Mouse (Mus musculus) heart, adult 11 months (tissue): ENCODE results near the gene Tango6.

Experiments
- DNase-seq: peaks from one replicate; pipeline ENCODE4 v3.0.0; 2022

Gene Tango6

DNA sequence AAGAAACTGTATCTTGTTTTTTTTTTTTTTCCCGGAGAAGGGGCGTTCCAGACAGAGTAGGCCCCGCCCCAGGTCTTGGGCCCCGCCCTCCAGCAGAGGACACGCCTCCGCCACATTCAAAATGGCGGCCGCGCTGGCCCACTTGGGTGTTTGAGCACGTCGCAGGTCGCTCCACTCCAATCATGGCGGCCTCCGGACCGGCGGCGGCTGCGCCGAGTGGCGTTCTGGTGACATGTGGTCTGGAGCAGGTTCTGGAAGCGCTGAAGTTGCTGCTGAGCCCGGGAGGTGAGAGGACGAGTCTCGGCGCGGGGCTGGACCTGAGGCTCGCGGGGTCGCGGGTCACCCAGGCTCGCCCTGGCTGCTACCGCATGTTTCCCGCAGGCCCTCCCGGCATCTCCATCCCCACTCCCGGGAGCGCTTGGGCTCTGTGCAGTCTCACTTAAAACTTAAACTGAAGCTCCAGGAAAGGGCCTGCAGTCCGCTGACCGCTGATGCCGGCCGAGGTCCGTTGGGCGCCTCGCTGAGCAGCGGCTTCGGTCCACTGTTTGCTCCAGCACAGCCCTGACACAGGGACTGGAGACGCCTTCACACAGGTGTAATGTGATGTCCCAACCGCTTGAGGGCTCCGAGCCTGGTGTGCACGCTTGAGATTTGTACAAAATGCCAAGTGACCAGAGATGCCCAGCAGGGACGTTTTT, at the start of gene Tango6:
Gene Tango6, plus strand, starts transcription at position 98 of the 698 bp plus-strand sequence.
- DNase-seq, result peak; percentile 98

DNA sequence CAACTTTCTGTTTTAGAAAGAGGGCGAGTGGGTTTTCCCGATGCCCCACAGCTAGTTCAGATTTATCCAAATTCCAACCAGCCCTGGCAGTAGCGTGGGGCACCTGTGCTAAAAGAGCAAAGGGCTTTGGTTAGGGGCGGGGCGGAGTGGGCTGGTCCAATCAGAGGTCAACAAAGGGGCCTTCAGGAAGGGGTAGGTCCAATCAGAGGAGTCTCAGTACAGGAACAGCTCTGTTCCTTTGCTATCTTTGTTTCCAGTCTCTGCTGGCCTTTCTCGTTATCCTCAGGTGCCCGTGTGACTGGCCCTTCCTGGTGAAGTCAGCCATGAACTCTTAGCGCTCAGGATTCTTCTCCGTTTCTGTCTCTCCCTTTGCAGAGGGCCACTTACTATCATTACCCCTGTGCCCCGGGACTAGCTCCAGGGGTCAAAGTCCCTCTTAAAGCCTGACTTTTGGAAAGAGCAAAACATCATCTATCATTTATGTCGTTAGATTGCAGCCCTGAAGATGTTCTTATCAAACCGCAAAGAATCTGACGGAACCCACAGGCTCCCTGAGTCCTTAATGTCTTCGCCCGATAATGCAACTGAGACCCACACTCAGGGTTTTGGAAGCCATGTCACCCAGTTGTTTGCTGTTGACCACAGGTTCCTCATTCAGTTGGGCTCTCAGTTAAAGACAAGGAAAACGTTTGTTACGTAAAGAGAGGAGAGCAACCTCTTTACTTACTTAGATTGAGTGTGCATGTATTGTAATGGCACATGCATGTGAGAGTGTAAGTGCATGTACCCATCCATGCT, 49.3 kb upstream of the Tango6 start:
- no peak for DNase-seq

DNA sequence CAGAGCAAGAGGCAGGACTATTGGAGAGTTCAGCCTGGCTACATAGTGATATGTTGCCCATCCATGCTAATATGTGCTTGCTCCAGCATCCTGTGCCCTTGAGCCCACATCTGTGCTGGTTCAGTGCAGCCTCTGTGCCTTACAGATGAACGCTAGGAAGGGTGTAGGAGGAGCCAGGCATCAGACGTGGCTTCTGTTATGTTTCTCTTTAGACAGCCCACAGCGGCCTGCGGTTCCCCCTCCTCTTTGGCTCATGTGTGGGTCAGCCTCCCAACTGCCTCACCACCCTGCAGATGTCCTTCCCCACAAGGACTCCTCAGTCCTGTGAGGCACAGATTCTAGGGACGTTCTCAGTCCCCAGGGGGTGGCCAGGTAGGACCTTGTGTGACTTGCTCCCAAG, 47.6 kb upstream of the Tango6 start:
- no peak for DNase-seq

DNA sequence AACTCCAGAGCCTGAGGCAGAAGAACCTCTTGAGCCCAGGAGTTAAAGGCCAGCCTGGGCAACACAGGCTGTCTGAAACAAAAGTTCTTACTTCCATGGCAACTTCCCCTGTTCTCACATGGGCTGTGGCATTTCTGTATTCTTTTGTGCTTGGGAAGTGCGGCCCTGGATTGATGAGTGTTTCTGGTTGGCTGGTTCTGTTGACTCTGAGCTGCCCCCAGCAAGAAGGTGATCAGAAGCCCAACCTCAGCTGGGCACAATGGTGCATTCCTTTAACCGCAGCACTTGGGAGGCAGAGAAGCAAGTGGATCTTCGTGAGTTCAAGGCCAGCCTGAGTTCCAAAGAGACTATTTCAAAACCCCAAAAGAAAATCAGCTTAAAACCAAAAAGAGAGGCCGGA, 45.4 kb upstream of the Tango6 start:
- no peak for DNase-seq

DNA sequence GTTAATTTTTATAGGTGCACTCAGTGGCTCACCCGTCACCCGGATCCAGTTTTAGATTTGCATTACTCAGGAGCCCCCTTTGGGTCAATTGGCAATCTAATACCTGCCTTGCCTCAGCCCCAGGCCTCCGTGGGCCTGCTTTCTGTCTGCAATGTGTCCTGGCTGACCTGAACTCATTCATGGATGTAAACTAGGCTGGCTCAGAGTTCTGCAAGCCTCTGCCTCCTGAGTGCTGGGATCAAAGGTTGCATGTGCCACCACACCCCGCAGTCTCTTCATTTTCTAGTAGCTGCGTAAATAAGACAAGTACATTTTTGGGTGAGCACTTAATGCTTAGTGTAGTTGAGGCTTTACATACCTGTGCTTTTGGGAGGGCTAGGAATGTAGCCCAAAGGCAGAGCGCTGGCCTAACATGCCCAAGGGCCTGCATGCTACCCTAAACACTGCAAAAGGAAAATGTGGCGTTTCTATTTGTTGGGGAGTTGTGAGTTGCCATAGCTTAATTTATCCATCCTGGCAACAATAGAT, 44.0 kb upstream of the Tango6 start:
- DNase-seq, result no peak

DNA sequence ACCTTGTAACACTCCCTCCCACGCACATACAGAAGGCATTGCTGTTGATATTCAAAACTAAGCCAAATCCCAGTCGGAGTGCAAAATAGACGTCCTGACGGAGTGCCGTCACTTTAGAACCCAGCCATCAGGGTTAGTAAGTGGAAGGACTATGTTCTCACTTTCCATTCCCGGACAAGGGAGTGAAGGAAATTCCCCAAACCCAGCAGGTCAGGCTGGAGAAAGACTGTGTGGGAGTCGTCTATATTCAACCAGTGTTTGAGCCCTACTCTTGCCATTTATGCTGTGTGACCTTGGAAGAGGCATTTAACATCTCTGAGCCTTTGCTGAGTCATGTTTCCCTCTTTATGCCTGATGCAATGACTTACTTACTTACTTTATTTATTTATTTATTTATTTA, 42.7 kb upstream of the Tango6 start:
- no peak for DNase-seq

DNA sequence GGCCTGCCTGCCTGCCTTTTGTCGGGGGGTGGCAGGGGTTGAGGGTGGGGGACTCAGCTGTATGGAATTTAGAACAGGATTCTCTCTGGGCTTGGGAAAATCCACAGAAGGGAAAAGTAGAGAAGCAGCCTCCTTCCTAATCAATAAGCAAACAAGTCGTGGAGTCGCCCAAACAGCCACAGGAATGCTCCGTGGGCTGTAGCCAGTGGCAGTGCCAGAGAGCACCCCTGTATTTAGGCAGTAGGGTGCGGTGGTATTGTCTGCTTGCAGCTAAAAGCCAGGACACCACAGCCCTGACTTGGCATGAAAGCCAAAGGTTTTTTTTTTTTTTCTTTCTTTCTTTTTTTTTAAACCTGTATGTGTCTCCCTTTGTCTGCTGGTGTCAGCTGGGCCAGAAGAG, 41.9 kb upstream of the Tango6 start:
- DNase-seq, result no peak

- DNase-seq, result no peak
These were observed 40.7 kb upstream of the Tango6 start for GRCm38 (mm10) chr8:106642172-106642571.

DNA sequence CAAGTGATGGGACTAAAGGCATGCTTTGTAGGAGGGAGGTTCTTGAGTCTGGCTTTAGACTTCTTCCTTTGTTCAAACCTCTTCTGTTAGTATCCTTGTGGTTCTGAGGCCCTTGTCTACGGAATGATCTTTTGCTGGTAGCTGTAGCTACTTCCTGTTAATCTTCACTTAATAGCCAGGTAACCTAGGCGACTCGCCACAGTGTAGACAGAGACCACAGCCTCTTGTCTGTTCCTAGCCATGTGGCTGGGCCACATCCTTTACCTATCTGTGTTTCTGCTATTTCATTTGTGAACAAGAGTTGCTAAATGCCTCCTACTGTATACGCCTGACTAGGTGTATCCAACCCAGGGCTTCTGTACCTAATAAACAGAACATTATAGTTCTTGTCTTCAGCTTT, 39.8 kb upstream of the Tango6 start:
- DNase-seq, result no peak

- no peak for DNase-seq
These were observed 37.9 kb upstream of the Tango6 start for GRCm38 (mm10) chr8:106644957-106645356.

DNA sequence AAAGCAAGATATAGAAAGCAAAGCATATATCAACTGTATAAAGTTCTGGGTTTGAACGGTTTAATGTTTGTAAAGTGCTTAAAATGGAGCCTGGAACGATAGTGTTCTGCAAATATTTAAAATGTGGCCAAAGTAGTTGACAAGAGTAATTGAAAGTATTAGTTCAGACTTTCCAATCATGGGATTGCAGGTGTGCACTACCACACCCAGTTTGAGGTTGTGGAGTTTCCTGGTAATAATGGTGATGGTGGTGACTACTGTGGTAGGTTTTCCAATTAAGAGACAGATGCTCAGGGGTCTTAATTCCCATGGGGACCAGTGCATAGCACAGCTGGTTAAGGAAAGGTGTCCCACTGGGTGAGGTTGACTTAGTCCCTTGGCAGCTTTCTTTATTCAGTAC, 36.7 kb upstream of the Tango6 start:
- DNase-seq, result no peak

- DNase-seq, result no peak
These were observed 36.1 kb upstream of the Tango6 start for GRCm38 (mm10) chr8:106646731-106647130.

DNA sequence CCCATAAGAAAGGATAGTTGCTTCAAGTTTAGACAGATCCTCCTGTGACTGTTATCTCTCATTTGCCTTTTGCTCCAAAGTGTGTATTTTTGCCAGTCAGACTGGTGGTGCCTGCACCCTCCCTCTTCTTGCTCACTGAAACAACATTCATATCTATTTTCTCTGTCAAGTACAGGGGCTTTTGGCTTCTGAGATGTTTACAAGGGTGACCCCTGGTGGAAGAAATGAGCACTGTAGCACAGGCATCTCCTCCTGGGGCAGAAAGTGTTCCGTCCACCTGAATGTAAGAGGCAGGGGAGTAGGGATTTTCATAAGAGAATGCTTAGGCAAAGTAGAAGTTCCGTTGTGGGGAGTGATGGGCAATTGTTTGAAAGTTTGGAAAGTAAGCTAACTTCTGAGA, 35.5 kb upstream of the Tango6 start:
- peak; percentile 92 for DNase-seq

DNA sequence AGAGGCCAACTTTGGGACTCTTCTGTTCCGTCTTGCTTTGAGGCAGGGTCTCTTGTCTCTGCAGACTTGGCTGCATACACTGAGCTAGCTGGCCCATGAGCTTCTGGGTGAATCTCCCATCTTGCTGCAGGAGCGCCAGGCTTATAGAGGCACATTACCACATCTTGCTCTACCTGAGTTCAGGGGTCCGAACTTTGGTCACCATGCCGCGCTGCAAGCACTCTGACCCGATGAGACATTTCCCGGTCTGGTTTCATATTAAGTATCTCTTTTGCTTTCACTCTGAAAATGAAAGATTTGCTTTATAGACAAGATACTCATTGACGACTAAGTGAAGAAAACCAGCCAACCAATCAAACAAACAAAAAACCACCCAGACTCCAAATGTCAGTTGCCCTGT, 34.4 kb upstream of the Tango6 start:
- no peak for DNase-seq

GRCm38 (mm10) chr8:106651994-106652393, 30.9 kb upstream of the Tango6 start:
- DNase-seq, result no peak

GRCm38 (mm10) chr8:106656046-106656445, 26.8 kb upstream of the Tango6 start:
- DNase-seq, result no peak

GRCm38 (mm10) chr8:106672786-106673185, 10.1 kb upstream of the Tango6 start:
- no peak for DNase-seq

DNA sequence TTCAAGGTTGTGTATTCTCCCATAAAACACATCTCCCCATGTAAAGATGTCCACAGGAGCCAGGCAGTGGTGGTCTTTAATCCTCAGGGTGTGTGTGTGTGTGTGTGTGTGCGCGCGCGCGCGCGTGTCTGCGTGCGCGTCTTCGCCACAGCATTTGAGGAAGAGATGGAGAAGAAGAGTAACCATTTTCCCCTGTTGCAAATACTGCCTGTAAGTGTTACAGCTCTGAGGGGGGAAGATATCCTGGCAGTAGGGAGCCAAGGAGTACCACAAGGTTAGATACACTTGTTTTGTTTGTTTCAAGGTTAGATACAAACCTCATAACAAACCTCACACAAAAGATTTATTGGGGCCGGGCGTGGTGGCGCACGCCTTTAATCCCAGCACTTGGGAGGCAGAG, 8.6 kb upstream of the Tango6 start:
- DNase-seq, result no peak

DNA sequence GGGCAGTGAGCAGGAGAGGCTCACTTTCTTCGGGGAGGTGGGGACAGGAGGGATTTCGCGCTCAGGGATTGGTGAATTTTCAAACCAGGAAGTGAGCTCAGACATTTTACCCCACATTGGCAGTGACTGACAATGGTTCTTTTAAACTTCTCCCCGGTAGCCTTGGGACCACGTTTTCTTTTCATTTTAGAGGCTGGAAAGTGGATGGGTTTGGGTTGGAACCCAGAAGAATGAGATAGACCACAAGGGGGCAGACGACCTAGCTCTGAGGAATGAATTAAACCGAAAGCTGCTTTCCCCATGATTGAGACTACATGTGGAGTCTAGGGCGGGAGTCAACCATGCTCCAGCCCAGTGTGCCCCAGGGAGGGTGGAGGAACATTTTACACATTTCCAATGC, 8.0 kb upstream of the Tango6 start:
- DNase-seq, result no peak

DNA sequence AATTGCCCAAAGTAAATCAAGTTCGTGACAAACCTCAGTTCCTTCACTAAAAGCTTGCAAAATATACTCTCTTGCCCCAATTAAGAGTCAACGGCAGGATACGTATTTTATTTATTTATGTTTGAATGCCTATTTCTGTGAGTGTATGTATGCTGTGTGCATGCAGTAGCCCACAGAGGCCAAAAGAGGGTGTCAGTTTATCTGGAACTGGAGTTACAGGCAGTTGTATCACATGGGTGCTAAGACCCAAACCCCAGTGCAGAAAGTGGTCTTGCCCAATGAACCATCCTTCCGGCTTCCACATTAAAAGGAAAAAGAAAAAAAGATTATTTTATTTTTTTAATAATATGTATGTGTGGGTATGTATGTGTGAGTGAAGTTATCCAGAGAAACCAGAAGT, 1.5 kb downstream of the Tango6 start:
- DNase-seq, result no peak

- DNase-seq, result no peak
These were observed 4.6 kb downstream of the Tango6 start for GRCm38 (mm10) chr8:106687479-106687878.

DNA sequence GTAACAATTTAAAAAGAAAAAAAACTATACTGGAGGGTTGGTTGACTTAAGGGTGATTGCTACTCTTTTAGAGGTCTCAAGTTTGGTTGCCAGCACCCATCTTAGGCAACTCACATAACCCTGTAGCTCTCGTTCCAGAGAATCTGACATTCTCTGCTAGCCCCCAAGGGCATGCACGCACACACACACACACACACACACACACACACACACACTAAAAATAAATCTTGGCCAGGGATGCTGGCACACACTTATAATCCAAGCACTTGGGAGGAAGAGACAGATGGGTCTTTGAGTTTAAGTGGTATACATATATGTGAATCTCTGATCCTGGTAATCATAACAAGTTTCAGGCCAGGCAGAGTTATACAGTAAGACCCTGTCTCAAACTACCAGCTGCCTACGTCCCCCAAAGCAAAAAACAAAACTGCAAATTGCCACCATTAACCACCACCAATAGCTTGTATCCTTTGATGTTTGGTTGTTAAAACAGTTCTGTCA, 14.9 kb downstream of the Tango6 start:
- no peak for DNase-seq

GRCm38 (mm10) chr8:106699588-106699987, 16.7 kb downstream of the Tango6 start:
- peak; percentile 92 for DNase-seq

DNA sequence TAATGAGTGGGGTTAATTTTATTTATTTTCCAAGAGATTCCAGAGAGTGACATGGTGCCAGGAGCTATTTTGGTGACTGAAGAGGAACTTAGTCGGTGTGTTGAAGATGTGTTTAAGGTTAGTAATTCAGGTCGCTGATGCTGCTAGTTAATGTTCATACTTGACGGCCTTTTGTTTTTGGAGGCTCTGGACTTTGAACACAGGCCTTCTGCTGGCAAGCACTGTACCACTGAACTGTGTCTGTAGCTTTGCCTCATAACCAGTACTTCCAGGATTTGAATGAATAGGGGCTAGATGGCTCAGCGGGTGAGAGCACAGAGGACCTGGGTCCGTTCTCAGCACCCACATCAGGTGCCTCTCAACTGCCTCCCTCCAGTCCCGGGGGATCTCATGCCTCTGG, 17.3 kb downstream of the Tango6 start:
- no peak for DNase-seq
